8 mouse cellular contexts compared by ENCODE assay signal in genomic region chr14:15881284-15881683, GRCm38 (mm10).
DNase-seq lines count a peak whose midpoint lies in the region; ATAC-seq and TF ChIP-seq lines count a peak whose summit lies in the region.

No protein-coding gene starts in this region.

- H3K4me3 ChIP-seq in heart, adult 2 months = no peak overlapping the region
- no peak overlapping the region for H3K4me3 ChIP-seq in heart, embryonic 12.5 days
- no peak overlapping the region for H3K4me3 ChIP-seq in forebrain, embryonic 14.5 days (ENCODE audit: low read depth, low read length)
- no peak overlapping the region for H3K4me3 ChIP-seq in midbrain, embryonic 12.5 days
- H3K4me3 ChIP-seq in thymus, adult 2 months (ENCODE audit: control insufficient read depth, insufficient read depth, low read length) = no peak overlapping the region

- peak; percentile 92 for TF ChIP-seq CTCF in heart, adult 2 months (IDR thresholded peaks at IDR 0.05)
- no peak for TF ChIP-seq CTCF in thymus, adult 2 months (IDR thresholded peaks at IDR 0.05; ENCODE audit: borderline replicate concordance, control insufficient read depth, extremely low read depth, insufficient read depth, low read length, poor library complexity)

- WGBS in heart, adult 2 months = 15% methylated on average over 1 of the region's 1 CpGs
- 16% methylated on average over 1 of the region's 1 CpGs for WGBS in heart, embryonic 12.5 days
- 60% methylated on average over 1 of the region's 1 CpGs for WGBS in forebrain, embryonic 14.5 days
- 68% methylated on average over 1 of the region's 1 CpGs for whole genome bisulfite sequencing in midbrain, embryonic 12.5 days
- WGBS in thymus, adult 2 months = 47% methylated on average over 1 of the region's 1 CpGs

- no peak for TF ChIP-seq POLR2A in heart, adult 2 months (IDR thresholded peaks at IDR 0.05; ENCODE audit: insufficient read depth, low read depth, low read length)
- no peak for TF ChIP-seq POLR2A in thymus, adult 2 months (IDR thresholded peaks at IDR 0.05; ENCODE audit: control insufficient read depth, extremely low read depth, insufficient read depth, low read length, poor library complexity)

- no peak for ATAC-seq in heart, embryonic 12.5 days (ENCODE audit: insufficient number of reproducible peaks, low FRiP score)
- ATAC-seq in forebrain, embryonic 14.5 days = peak; percentile 23; the same call in 1 of the 2 replicates
- ATAC-seq in midbrain, embryonic 12.5 days (ENCODE audit: low FRiP score, low read depth) = 0 out of 2 replicates have a peak, but pooled peaks have one; percentile 60

- H3K27ac ChIP-seq in heart, adult 2 months = no peak overlapping the region
- H3K27ac ChIP-seq in heart, embryonic 12.5 days (ENCODE audit: poor library complexity, severe bottlenecking) = no peak overlapping the region
- H3K27ac ChIP-seq in forebrain, embryonic 14.5 days (ENCODE audit: low read depth, low read length) = no peak overlapping the region
- no peak overlapping the region for H3K27ac ChIP-seq in midbrain, embryonic 12.5 days (replicated peaks)
- H3K27ac ChIP-seq in thymus, adult 2 months (ENCODE audit: control insufficient read depth, insufficient read depth, low read length) = peak overlapping the region; percentile 57

- no peaks in the 10 kb centered on the region for H3K79me2 ChIP-seq in heart, adult 2 months (replicated peaks; ENCODE audit: control insufficient read depth, insufficient read depth, low read length)

- H3K36me3 ChIP-seq in heart, adult 2 months (ENCODE audit: control insufficient read depth, insufficient read depth, low read length) = no peaks in the 10 kb centered on the region
- no peaks in the 10 kb centered on the region for H3K36me3 ChIP-seq in heart, embryonic 12.5 days
- no peaks in the 10 kb centered on the region for H3K36me3 ChIP-seq in forebrain, embryonic 14.5 days (ENCODE audit: control insufficient read depth, insufficient read depth, low read length)
- H3K36me3 ChIP-seq in midbrain, embryonic 12.5 days = no peaks in the 10 kb centered on the region
- no peaks in the 10 kb centered on the region for H3K36me3 ChIP-seq in thymus, adult 2 months (ENCODE audit: control insufficient read depth, insufficient read depth, low read length)

- H3K9ac ChIP-seq in heart, adult 2 months (ENCODE audit: low read depth, low read length) = no peak overlapping the region
- H3K9ac ChIP-seq in heart, embryonic 12.5 days = no peak overlapping the region
- H3K9ac ChIP-seq in forebrain, embryonic 14.5 days (ENCODE audit: low read length) = no peak overlapping the region
- no peak overlapping the region for H3K9ac ChIP-seq in midbrain, embryonic 12.5 days (replicated peaks)

- H3K4me2 ChIP-seq in heart, embryonic 12.5 days = no peak overlapping the region
- H3K4me2 ChIP-seq in forebrain, embryonic 14.5 days (ENCODE audit: low read length) = no peak overlapping the region
- no peak overlapping the region for H3K4me2 ChIP-seq in midbrain, embryonic 12.5 days (replicated peaks)

- no peak for TF ChIP-seq EP300 in heart, adult 2 months (IDR thresholded peaks at IDR 0.05; ENCODE audit: insufficient read depth, low read depth, low read length)

- no peaks in the 10 kb centered on the region for H3K9me3 ChIP-seq in heart, embryonic 12.5 days (replicated peaks)
- H3K9me3 ChIP-seq in forebrain, embryonic 14.5 days (replicated peaks; ENCODE audit: control insufficient read depth, low read length) = no peaks in the 10 kb centered on the region
- H3K9me3 ChIP-seq in midbrain, embryonic 12.5 days = no peaks in the 10 kb centered on the region

- intact Hi-C loops in heart, adult 2 months (cut with DNase I) = loop anchor here (1.0 to 5.0 kb wide), 4 partner anchors 79 to 526 kb away; partner anchors contain the start of gene Lrrc3b

- no peaks in the 10 kb centered on the region; the same call in 1 of the 2 replicates for H3K4me1 ChIP-seq in heart, adult 2 months (ENCODE audit: control insufficient read depth, insufficient read depth, low read length)
- no peaks in the 10 kb centered on the region for H3K4me1 ChIP-seq in heart, embryonic 12.5 days (replicated peaks)
- no peaks in the 10 kb centered on the region for H3K4me1 ChIP-seq in forebrain, embryonic 14.5 days (ENCODE audit: control insufficient read depth, insufficient read depth, low read length)
- no peaks in the 10 kb centered on the region for H3K4me1 ChIP-seq in midbrain, embryonic 12.5 days
- H3K4me1 ChIP-seq in thymus, adult 2 months (replicated peaks; ENCODE audit: control insufficient read depth, insufficient read depth, low read length) = peaks cover 3% of the 10 kb centered on the region

- no peaks in the 10 kb centered on the region for H3K27me3 ChIP-seq in heart, adult 2 months (ENCODE audit: control insufficient read depth, insufficient read depth, low read length)
- H3K27me3 ChIP-seq in heart, embryonic 12.5 days (replicated peaks) = no peaks in the 10 kb centered on the region
- H3K27me3 ChIP-seq in forebrain, embryonic 14.5 days (replicated peaks; ENCODE audit: control insufficient read depth, insufficient read depth, low read length) = no peaks in the 10 kb centered on the region
- H3K27me3 ChIP-seq in midbrain, embryonic 12.5 days = no peaks in the 10 kb centered on the region
- no peaks in the 10 kb centered on the region for H3K27me3 ChIP-seq in thymus, adult 2 months (ENCODE audit: control insufficient read depth, insufficient read depth, low read length)

- peak; percentile 33 to 43 for DNase-seq in heart, adult 2 months
- peak; percentile 86 for DNase-seq in CD4-positive, CD25-positive, alpha-beta regulatory T cell, adult 2 months (ENCODE audit: low read depth, low spot score)
- peak; percentile 55 for DNase-seq in adrenal gland, postnatal 10 days
- DNase-seq in forebrain, embryonic 14.5 days (ENCODE audit: low spot score) = peak; percentile 35
- peak; percentile 14 to 63 for DNase-seq in kidney, postnatal 36 days
- peak; percentile 78 for DNase-seq in thymus, adult 2 months

Comparison
In these comparisons a context has a peak if more than half of its experiments do, and no peak if none do; other contexts are left out.
1. DNase-seq: peak in every context shown above with its lines; median percentile 86 in CD4-positive, CD25-positive, alpha-beta regulatory T cell, adult 2 months; 78 in thymus, adult 2 months; 55 in adrenal gland, postnatal 10 days; 38 in kidney, postnatal 36 days; 38 in heart, adult 2 months; 35 in forebrain, embryonic 14.5 days.